29 mouse cellular contexts compared by ENCODE assay signal in the genomic region with DNA sequence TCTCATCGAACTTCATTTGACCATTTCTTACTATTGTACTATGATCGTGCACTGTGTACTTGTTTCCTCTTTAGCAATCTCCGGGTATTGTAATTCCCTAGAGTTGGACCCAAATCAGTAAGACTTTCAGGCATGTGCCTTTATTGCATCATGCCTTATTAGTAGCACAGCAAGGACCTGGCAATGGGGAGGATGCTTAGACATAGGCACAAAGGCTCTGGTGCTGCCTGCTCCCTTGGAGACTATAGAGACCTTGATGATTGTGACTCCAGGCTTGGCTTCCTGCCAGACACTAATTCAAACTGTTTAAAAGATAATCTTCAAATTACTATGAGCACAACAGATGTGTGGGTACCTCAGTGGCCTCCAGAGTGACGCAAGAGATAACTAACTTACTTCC.
"Had no signal": no experiment of that assay in that cellular context is flagged by ENCODE, and none has a peak within 500 bp of the region (broad histone marks: within the 10 kb centered on the region; RNA-seq: fewer than 3 reads in every experiment).

No protein-coding gene starts in this region.

- H3K36me3 ChIP-seq: heart, embryonic 15.5 days; hindbrain, embryonic 12.5 days; liver, embryonic 12.5 days had no signal

- H3K27me3 ChIP-seq: heart, embryonic 13.5 days; heart, embryonic 15.5 days; hindbrain, embryonic 12.5 days; intestine, embryonic 15.5 days; limb, embryonic 13.5 days; limb, embryonic 15.5 days had no signal

- H3K4me2 ChIP-seq: heart, embryonic 11.5 days; heart, embryonic 13.5 days; heart, embryonic 15.5 days; hindbrain, embryonic 12.5 days; hindbrain, embryonic 14.5 days; intestine, embryonic 15.5 days; limb, embryonic 13.5 days; limb, embryonic 15.5 days; liver, embryonic 12.5 days had no signal

- H3K4me3 ChIP-seq: gastrocnemius, adult 2 months; heart, adult 2 months; heart, embryonic 13.5 days; heart, embryonic 15.5 days; hindbrain, embryonic 10.5 days; hindbrain, embryonic 12.5 days; intestine, embryonic 15.5 days; layer of hippocampus, adult 2 months; limb, embryonic 13.5 days; limb, embryonic 15.5 days; liver, embryonic 12.5 days had no signal

- H3K27ac ChIP-seq: gastrocnemius, adult 2 months; heart, adult 2 months; heart, embryonic 13.5 days; heart, embryonic 15.5 days; hindbrain, embryonic 10.5 days; hindbrain, embryonic 12.5 days; hindbrain, embryonic 14.5 days; intestine, embryonic 15.5 days; layer of hippocampus, adult 2 months; limb, embryonic 13.5 days; limb, embryonic 15.5 days; liver, embryonic 12.5 days; liver, embryonic 14.5 days had no signal

- H3K9me3 ChIP-seq: heart, embryonic 15.5 days; intestine, embryonic 15.5 days; limb, embryonic 15.5 days; liver, embryonic 12.5 days had no signal

- DNase-seq: gastrocnemius, adult 2 months; gastrocnemius, postnatal 10 days; gastrocnemius, postnatal 25 days; heart, adult 2 months; heart, postnatal 14 days; heart, postnatal 36 days; kidney, adult 18-20 months; kidney, adult 8-10 months; kidney, postnatal 10 days; kidney, postnatal 25 days; kidney, postnatal 4 days; layer of hippocampus, adult 9-11 months; layer of hippocampus, postnatal 36 days; left cerebral cortex, postnatal 4 days had no signal

- H3K4me1 ChIP-seq: hindbrain, embryonic 10.5 days; hindbrain, embryonic 12.5 days; intestine, embryonic 15.5 days; limb, embryonic 13.5 days; limb, embryonic 15.5 days; liver, embryonic 12.5 days had no signal

- H3K9ac ChIP-seq: heart, embryonic 13.5 days; heart, embryonic 15.5 days; hindbrain, embryonic 12.5 days; hindbrain, embryonic 14.5 days; intestine, embryonic 15.5 days; limb, embryonic 13.5 days; limb, embryonic 15.5 days; liver, embryonic 12.5 days; liver, embryonic 14.5 days had no signal

- ATAC-seq: hindbrain, embryonic 16.5 days; inflammation-experienced regulatory T-cells, adult 6 months; intestine, embryonic 15.5 days; intestine, postnatal 0 days; liver, embryonic 12.5 days had no signal
